Mouse (Mus musculus) olfactory bulb, adult 2 months (tissue): ENCODE results near the gene P2ry14. TPM values are rescaled to one million over a fixed set of nuclear protein-coding genes. Genes with fewer than 3 reads are reported as not detected.
"Not testable (repeated sequence)": the region's sequence is repeated elsewhere in the genome, so short reads cannot be mapped to it uniquely, and the experiment has no call there.

ENCODE experiments used
- H3K27ac ChIP-seq: fragments of 200-500 bp; 2 replicates; pipeline ENCODE4 v1.5.1; 2012; ENCODE audit warnings: low read depth, low read length; ENCODE audit not compliant: insufficient read depth
- H3K4me1 ChIP-seq: fragments of 200-500 bp; 2 replicates; pipeline ENCODE4 v1.6.1; 2012; ENCODE audit warnings: low read length; ENCODE audit not compliant: control insufficient read depth, insufficient read depth
- H3K4me3 ChIP-seq: fragments of 200-500 bp; 2 replicates; pipeline ENCODE4 v1.5.1; 2012; ENCODE audit warnings: mild to moderate bottlenecking, low read depth, low read length, moderate library complexity; ENCODE audit not compliant: insufficient read depth
- CTCF ChIP-seq: fragments of 200-500 bp; IDR thresholded peaks from 2 replicates; pipeline ENCODE4 v1.5.1; 2012; ENCODE audit warnings: low read depth, mild to moderate bottlenecking, low read length, moderate library complexity; ENCODE audit not compliant: insufficient read depth
- POLR2A ChIP-seq: fragments of 200-500 bp; IDR thresholded peaks from 2 replicates; pipeline ENCODE4 v1.6.1; 2012; ENCODE audit warnings: mild to moderate bottlenecking, low read depth, low read length, moderate library complexity; ENCODE audit not compliant: insufficient read depth
- WGBS: fragments of 180-500 bp; shearing (Covaris S2); methylation state at CpG from one replicate; pipeline ENCODE4 v1.1.7; 2018; 5-methylcytosine and 5-hydroxymethylcytosine counted together
- polyA plus RNA-seq: library from polyadenylated mRNA; stranded (reverse); fragments of >200 nt; gene quantifications from 2 replicates; pipeline ENCODE4 v1.2.4, GENCODE M21; 2012; ENCODE audit warnings: low replicate concordance; ENCODE audit not compliant: missing spikeins, insufficient read depth, insufficient read length

P2ry14 gene
- polyA plus RNA-seq, 1 experiment: not detected

GRCm38 (mm10) chr3:59155404-59155803 is 2.0 kb upstream of the P2ry14 start:
- H3K4me1 ChIP-seq: no peaks in the 10 kb centered on the region
- WGBS: 84% methylated on average over 6 of the region's 6 CpGs
- TF ChIP-seq POLR2A (no peak), CTCF (no peak)
- H3K4me3 ChIP-seq: no peak overlapping the region
- no peak overlapping the region for H3K27ac ChIP-seq

- no peak overlapping the region for H3K4me3 ChIP-seq
- 63% methylated on average over 2 of the region's 2 CpGs for WGBS
- H3K27ac ChIP-seq: no peak overlapping the region
- H3K4me1 ChIP-seq: no peaks in the 10 kb centered on the region
- TF ChIP-seq POLR2A (no peak), CTCF (no peak)
These were observed 1.5 kb upstream of the P2ry14 start for GRCm38 (mm10) chr3:59154888-59155287.

- Histone ChIP-seq H3K4me3 (no peak overlapping the region), H3K27ac (no peak overlapping the region), H3K4me1 (no peaks in the 10 kb centered on the region)
- WGBS: 94% methylated on average over 2 of the region's 2 CpGs
- TF ChIP-seq POLR2A: no peak
- TF ChIP-seq CTCF: no peak
These were observed 2.8 kb downstream of the P2ry14 start for GRCm38 (mm10) chr3:59150624-59151023.

GRCm38 (mm10) chr3:59149646-59150045 is 3.8 kb downstream of the P2ry14 start:
- no peak for TF ChIP-seq CTCF
- TF ChIP-seq POLR2A: no peak
- H3K27ac ChIP-seq: no peak overlapping the region
- no peak overlapping the region for H3K4me3 ChIP-seq
- no peaks in the 10 kb centered on the region for H3K4me1 ChIP-seq

- no peak overlapping the region for H3K4me3 ChIP-seq
- whole genome bisulfite sequencing: 50% methylated on average over 5 of the region's 5 CpGs
- TF ChIP-seq CTCF: no peak
- no peak for TF ChIP-seq POLR2A
These were observed 8.2 kb downstream of the P2ry14 start for GRCm38 (mm10) chr3:59145194-59145593.

GRCm38 (mm10) chr3:59141507-59142305 is 11.7 kb downstream of the P2ry14 start:
- WGBS: 95% methylated on average over 8 of the region's 8 CpGs
- Histone ChIP-seq H3K27ac (no peak overlapping the region), H3K4me3 (no peak overlapping the region), H3K4me1 (no peaks in the 10 kb centered on the region)
- TF ChIP-seq POLR2A: no peak
- TF ChIP-seq CTCF: no peak

More at GRCm38 (mm10) chr3:59145194-59145593, 8.2 kb downstream of the P2ry14 start:
- H3K4me1 ChIP-seq: no peaks in the 10 kb centered on the region
- H3K27ac ChIP-seq: no peak overlapping the region

GRCm38 (mm10) chr3:59140941-59141340 is 12.5 kb downstream of the P2ry14 start:
- not testable (repeated sequence) for H3K4me1 ChIP-seq, H3K27ac ChIP-seq, H3K4me3 ChIP-seq
- WGBS: 90% methylated on average over 4 of the region's 4 CpGs

GRCm38 (mm10) chr3:59140115-59140514 is 13.3 kb downstream of the P2ry14 start:
- Histone ChIP-seq H3K4me3 (no peak overlapping the region), H3K4me1 (no peaks in the 10 kb centered on the region), H3K27ac (no peak overlapping the region)
- WGBS: 92% methylated on average over 2 of the region's 2 CpGs
- TF ChIP-seq CTCF (no peak), POLR2A (no peak)

- Histone ChIP-seq H3K27ac (no peak overlapping the region), H3K4me3 (no peak overlapping the region), H3K4me1 (no peaks in the 10 kb centered on the region)
- TF ChIP-seq POLR2A: no peak
- no peak for TF ChIP-seq CTCF
These were observed 13.8 kb downstream of the P2ry14 start for GRCm38 (mm10) chr3:59139651-59140051.
